Mouse (Mus musculus) G1E (cell line): ENCODE measurements around the gene Rnf181.

Experiments
- GATA1 ChIP-seq: IDR thresholded peaks from 2 replicates; pipeline ENCODE4 v1.6.1; 2012; ENCODE audit warnings: borderline replicate concordance, low read length, inconsistent platforms, mixed read lengths
- POLR2AphosphoS5 ChIP-seq: IDR thresholded peaks from 2 replicates; pipeline ENCODE4 v1.6.1; 2012; ENCODE audit warnings: low read depth, low read length, inconsistent platforms; ENCODE audit not compliant: insufficient replicate concordance

GRCm38 (mm10) chr6:72410518-72410917 lies 43.8 kb upstream of the Rnf181 start:
- TF ChIP-seq GATA1, result no peak
- TF ChIP-seq POLR2AphosphoS5, result no peak
